Mouse (Mus musculus) testis, adult 2 months (tissue): ENCODE data around the gene Prim1.

Experiments used
- CTCF ChIP-seq: fragments of 200-500 bp; IDR thresholded peaks from 2 replicates; pipeline ENCODE4 v1.5.1; 2012; ENCODE audit warnings: low read depth, mild to moderate bottlenecking, inconsistent platforms, low read length, moderate library complexity; ENCODE audit not compliant: control insufficient read depth, insufficient read depth, insufficient replicate concordance
- POLR2A ChIP-seq: fragments of 200-500 bp; IDR thresholded peaks from 2 replicates; pipeline ENCODE4 v1.6.1; 2012; ENCODE audit warnings: low read depth, mild to moderate bottlenecking, inconsistent platforms, low read length, moderate library complexity; ENCODE audit not compliant: control insufficient read depth

DNA sequence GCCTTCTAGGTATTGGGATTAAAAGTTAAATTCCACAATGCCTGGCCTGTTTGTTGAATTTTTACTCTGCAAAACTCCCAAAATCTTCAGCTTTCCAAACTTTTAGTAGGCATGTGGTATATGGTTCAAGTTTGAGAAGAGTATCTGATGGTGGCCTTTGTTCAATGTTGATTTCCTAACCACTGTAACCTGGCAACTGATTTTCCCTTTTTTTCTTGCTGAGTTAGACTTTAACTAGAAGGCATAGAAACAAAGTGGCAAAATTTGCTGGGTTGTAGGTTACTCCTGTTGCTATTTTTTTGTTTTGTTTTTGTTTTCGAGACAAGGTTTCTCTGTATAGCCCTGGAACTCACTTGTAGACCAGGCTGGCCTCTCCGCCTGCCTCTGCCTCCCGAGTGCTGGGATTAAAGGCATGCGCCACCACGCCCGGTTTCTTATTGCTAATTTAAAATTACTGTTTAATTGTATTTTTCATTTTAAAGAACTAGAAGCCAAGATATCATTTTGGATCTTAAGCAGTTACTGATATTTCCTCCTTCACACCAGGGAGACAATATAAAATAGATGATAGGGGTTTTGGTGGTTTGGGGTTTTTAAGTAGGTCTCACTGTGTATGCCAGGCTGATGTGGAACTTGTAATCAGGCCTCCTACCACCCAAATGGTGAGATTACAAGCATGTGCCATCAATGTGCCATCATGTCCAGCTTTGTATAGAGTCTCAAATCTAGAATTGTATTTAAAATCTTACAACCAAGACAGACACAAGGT is 47.4 kb downstream of the Prim1 start:
- TF ChIP-seq POLR2A (no peak), CTCF (no peak)
